Mouse (Mus musculus): ENCODE results near the gene Syt9.

- TF ChIP-seq POLR2A (IDR thresholded peaks at IDR 0.05; ENCODE audit: borderline replicate concordance, extremely low read depth, insufficient read depth, insufficient read length, poor library complexity, severe bottlenecking): no peak
- no peak for TF ChIP-seq CTCF (IDR thresholded peaks at IDR 0.05; ENCODE audit: borderline replicate concordance, extremely low read depth, insufficient read depth, insufficient read length)
These were observed 177.3 kb downstream of the Syt9 start for GRCm38 (mm10) chr7:107547872-107548271.
